Mouse (Mus musculus) cerebellum, adult 2 months (tissue): ENCODE measurements around the gene Bmpr1a. TPM values are rescaled to one million over a fixed set of nuclear protein-coding genes. Genes with fewer than 3 reads are reported as not detected.

ENCODE experiments used
- DNase-seq, 2 experiments: peaks; one replicate each; pipeline ENCODE4 v3.0.0; 2021
- H3K27ac ChIP-seq: fragments of 200-500 bp; 2 replicates; pipeline ENCODE4 v1.5.1; 2012; ENCODE audit warnings: low read length, control low read depth, inconsistent platforms; ENCODE audit not compliant: insufficient read depth
- H3K27me3 ChIP-seq: fragments of 200-500 bp; 2 replicates; pipeline ENCODE4 v1.6.1; 2012; ENCODE audit warnings: inconsistent platforms, mild to moderate bottlenecking, low read length, moderate library complexity; ENCODE audit not compliant: control insufficient read depth, insufficient read depth
- H3K4me1 ChIP-seq: fragments of 200-500 bp; 2 replicates; pipeline ENCODE4 v1.6.1; 2011; ENCODE audit warnings: low read length; ENCODE audit not compliant: control insufficient read depth, insufficient read depth
- H3K4me3 ChIP-seq: fragments of 200-500 bp; replicated peaks from 2 replicates; pipeline ENCODE3; 2011; ENCODE audit warnings: mild to moderate bottlenecking, low read depth, low read length, control low read depth; ENCODE audit not compliant: insufficient read depth
- CTCF ChIP-seq: fragments of 200-500 bp; IDR thresholded peaks from 2 replicates; pipeline ENCODE4 v1.5.1; 2011; ENCODE audit warnings: low read depth, mild to moderate bottlenecking, control low read depth, low read length, moderate library complexity, borderline replicate concordance; ENCODE audit not compliant: insufficient read depth
- POLR2A ChIP-seq: fragments of 200-500 bp; IDR thresholded peaks from 2 replicates; pipeline ENCODE4 v1.6.1; 2011; ENCODE audit warnings: low read length, control low read depth, borderline replicate concordance; ENCODE audit not compliant: insufficient read depth
- WGBS: fragments of 180-500 bp; shearing (Covaris S2); methylation state at CpG from one replicate; pipeline ENCODE4 v1.1.7; 2018; 5-methylcytosine and 5-hydroxymethylcytosine counted together
- polyA plus RNA-seq: library from polyadenylated mRNA; depleted of rRNA; stranded (reverse); fragments of >200 nt; gene quantifications from 2 replicates; pipeline ENCODE4 v1.2.3, GENCODE M21; 2012

The Bmpr1a gene
- polyA plus RNA-seq, 1 experiment: 23.3 TPM

DNA sequence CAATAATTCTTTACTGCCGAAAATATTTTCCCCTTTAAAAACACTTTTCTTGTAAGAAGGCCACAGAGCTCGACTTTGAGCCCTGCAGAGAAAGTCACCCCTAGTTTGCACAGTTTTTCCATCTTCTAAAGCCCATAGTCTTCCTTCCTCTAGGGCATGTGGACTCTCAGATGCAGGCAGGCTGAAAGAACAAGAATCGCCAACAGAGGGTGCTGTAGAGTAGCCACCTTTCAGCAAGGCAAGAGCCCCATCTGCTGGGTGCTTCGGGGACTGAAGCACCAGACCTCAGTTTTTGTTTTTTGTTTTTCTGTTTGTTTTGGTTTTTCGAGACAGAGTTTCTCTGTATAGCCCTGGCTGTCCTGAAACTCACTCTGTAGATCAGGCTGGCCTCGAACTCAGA, 102.0 kb downstream of the Bmpr1a start:
- Histone ChIP-seq H3K4me3 (no peak overlapping the region), H3K4me1 (no peaks in the 10 kb centered on the region), H3K27me3 (no peaks in the 10 kb centered on the region), H3K27ac (no peak overlapping the region)
- TF ChIP-seq POLR2A (no peak), CTCF (peak; percentile 96)
- 44% methylated on average over 6 of the region's 6 CpGs for WGBS
- DNase-seq: peak; percentile 47 to 67

DNA sequence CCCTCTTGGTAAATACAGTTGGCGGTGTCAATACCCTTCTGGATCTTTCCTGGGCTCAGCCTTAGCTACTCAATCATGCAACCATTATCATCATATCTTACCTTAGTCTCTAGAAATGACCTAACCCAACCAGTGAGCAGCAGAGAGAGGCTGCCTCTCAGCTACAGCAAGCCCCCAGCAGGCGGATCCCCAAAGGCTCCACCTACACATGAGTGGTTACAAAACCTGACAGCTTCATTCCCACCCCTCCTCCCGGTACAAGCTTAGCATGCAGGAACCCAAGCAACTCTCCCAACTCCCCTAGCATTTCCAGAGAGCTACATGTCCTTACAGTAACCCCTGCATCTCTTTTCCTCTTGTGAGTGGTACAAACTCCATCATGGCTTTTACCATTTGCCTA, 103.1 kb downstream of the Bmpr1a start:
- H3K4me1 ChIP-seq: no peaks in the 10 kb centered on the region
- WGBS: 73% methylated on average over 3 of the region's 3 CpGs
- TF ChIP-seq POLR2A (no peak), CTCF (no peak)
- DNase-seq: no peak
- no peaks in the 10 kb centered on the region for H3K27me3 ChIP-seq
- no peak overlapping the region for H3K27ac ChIP-seq
- no peak overlapping the region for H3K4me3 ChIP-seq

DNA sequence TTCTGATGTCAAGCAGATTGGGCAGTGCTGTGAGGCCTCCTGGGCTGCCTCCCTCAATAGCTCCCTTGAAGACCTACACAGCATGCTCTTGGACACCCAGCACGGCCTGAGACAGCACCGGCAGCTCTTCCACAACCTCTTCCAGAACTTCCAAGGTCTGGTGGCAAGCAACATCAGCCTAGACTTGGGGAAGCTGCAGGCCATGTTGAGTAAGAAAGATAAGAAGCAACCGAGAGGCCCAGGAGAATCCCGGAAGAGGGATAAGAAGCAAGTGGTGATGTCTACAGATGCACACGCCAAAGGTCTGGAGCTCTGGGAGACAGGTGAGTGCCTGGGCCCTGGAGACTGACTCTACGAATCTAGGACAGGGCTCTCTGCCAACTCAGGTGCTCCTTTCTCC, 103.8 kb downstream of the Bmpr1a start:
- H3K4me3 ChIP-seq: no peak overlapping the region
- H3K4me1 ChIP-seq: no peaks in the 10 kb centered on the region
- TF ChIP-seq CTCF: no peak
- TF ChIP-seq POLR2A: no peak
- no peak for DNase-seq
- H3K27me3 ChIP-seq: no peaks in the 10 kb centered on the region
- WGBS: 90% methylated on average over 6 of the region's 6 CpGs
- H3K27ac ChIP-seq: no peak overlapping the region

DNA sequence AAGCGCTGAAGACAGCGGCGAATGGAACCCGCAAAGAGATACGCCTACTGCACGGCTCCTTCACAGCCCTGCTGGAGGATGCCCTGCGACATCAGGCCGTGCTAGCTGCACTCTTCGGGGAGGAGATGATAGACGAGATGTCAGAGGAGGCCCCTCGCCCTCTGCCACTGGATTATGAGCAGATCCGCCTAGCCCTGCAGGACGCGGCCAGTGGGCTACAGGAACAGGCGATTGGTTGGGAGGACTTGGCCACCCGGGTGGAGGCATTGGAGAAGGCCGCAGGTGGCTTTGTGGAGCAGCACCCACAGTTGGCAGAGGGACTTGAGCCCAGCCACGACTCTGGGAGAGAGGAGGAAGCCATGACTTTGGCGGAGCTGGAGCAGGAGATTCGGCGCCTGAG, 104.2 kb downstream of the Bmpr1a start:
- DNase-seq: no peak
- no peak overlapping the region for H3K27ac ChIP-seq
- WGBS: 88% methylated on average over 21 of the region's 21 CpGs
- H3K4me1 ChIP-seq: no peaks in the 10 kb centered on the region
- no peak overlapping the region for H3K4me3 ChIP-seq
- H3K27me3 ChIP-seq: no peaks in the 10 kb centered on the region
- TF ChIP-seq CTCF: no peak
- no peak for TF ChIP-seq POLR2A

DNA sequence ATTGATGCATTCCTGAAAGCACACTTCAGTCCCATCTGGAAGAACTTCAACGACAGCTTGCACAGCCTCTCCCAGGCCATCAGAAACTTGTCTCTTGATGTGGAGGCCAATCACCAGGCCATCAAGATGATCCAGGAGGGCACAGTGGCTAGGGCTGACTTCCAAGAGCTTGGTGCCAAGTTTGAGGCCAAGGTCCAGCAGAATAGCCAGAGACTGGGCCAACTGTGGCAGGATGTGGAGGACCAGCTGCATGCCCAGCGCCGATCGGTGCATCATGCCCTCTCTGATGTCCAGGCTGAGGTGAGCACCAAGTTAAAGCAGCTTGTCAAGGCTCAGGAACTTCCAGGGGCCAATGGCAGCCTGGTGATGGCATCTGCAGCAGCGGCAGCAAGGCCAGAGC, 105.3 kb downstream of the Bmpr1a start:
- WGBS: 25% methylated on average over 5 of the region's 5 CpGs
- Histone ChIP-seq H3K27ac (no peak overlapping the region), H3K4me1 (no peaks in the 10 kb centered on the region), H3K4me3 (no peak overlapping the region), H3K27me3 (no peaks in the 10 kb centered on the region)
- TF ChIP-seq POLR2A: no peak
- TF ChIP-seq CTCF: no peak
- DNase-seq: no peak

DNA sequence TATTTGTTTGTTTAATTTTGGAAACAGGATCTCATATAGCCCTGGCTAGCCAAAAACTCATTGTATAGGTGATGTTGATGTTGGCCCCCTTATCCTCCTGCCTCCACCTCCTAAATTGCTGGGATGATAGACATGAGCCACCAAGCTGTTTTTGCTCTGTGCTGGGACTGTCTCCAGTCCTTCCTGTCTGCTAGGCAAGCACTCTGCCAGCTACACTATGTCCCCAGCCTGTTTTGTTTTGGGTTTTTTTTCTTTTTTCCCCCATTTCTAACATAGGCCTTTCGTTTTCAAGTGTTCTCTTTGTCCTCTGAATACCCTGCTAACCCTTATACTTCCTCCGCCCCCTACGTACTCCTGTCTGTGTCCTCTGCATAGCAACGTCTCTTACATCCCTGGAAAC, 109.8 kb downstream of the Bmpr1a start:
- TF ChIP-seq POLR2A (no peak), CTCF (no peak)
- 53% methylated on average over 4 of the region's 4 CpGs for WGBS
- no peak overlapping the region for H3K4me3 ChIP-seq
- H3K27ac ChIP-seq: no peak overlapping the region
- H3K4me1 ChIP-seq: no peaks in the 10 kb centered on the region
- no peaks in the 10 kb centered on the region for H3K27me3 ChIP-seq
- no peak for DNase-seq

DNA sequence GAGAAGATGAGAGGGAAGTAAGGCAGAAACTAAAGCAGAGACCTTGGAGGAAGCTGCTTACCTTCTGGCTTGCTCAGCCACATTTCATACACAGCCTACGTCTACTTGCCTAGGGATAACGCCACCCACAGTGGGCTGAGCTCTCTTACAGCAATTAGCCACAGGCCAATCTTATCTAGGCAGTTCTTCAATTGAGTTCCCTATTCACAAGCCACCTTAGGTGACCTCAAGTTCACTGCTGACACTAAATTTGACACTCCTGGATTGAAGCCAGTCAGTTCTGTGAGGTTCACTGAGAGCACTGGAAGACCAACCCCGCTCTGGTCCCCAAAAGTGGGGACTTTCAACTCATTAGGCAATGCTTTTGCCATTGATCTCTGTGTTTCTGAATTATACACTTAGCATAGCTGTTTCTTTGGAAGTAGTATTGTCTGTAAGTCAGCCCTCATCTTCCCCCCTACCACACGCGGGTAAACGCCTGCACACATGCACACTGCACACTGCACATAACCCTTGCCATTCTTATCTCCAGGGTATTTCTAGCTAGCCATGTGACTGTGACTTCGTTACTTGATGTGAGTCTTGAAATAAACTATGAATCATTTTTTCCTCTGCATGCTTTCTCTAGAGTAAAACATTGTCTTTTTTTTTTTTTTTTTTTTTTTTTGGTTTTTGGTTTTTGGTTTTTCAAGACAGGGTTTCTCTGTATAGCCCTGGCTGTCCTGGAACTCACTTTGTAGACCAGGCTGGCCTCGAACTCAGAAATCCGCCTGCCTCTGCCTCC, 120.0 kb downstream of the Bmpr1a start:
- no peak for DNase-seq
- Histone ChIP-seq H3K4me1 (no peaks in the 10 kb centered on the region), H3K27me3 (no peaks in the 10 kb centered on the region), H3K4me3 (no peak overlapping the region), H3K27ac (no peak overlapping the region)
- no peak for TF ChIP-seq CTCF
- no peak for TF ChIP-seq POLR2A
- 94% methylated on average over 9 of the region's 9 CpGs for WGBS

DNA sequence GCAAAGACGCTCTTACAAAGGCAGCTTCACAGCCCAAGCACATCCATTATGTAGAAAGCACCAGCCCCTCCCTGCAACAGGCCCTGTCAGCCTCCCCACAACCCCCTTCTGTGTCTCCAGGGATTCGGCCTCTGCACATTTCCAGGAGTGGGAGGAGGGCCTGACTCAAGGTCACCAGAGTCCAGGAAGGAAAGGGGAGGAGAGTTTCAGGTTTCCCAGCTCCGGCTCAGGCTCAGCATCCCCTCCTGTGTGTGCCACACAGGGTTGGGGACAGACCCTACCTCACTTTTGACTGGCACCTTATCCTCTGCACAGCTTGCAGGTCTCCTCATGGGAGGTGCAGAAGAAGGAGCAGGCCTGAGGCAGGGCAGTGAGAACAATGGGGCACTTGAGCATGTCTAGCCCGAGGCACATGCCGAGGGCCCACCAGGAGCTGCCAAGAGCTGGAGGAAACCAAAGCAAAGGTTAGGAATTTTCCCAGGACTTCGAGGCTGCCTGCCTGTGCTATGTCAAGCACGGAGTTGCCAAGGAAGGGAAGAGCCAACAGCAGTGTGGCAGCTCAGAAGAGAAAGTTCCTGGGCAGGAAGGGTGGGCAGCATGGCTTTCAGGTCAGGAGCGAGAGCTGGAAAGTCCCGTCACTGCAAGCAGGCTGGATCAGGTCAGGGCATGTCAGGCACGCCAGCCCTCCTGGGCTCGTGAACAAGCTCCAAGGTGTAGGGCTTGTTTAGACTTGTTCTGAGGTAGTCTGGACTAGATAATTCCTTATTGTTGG, 124.4 kb downstream of the Bmpr1a start:
- no peak overlapping the region for H3K4me3 ChIP-seq
- TF ChIP-seq POLR2A: no peak
- TF ChIP-seq CTCF: no peak
- no peaks in the 10 kb centered on the region for H3K27me3 ChIP-seq
- H3K4me1 ChIP-seq: no peaks in the 10 kb centered on the region
- H3K27ac ChIP-seq: no peak overlapping the region
- 34% methylated on average over 11 of the region's 11 CpGs for WGBS
- no peak for DNase-seq
